Mouse (Mus musculus) hindbrain, postnatal 0 days (tissue): ENCODE measurements around the gene Ruvbl1. TPM values are rescaled to one million over a fixed set of nuclear protein-coding genes. Genes with fewer than 3 reads are reported as not detected.
A peak's percentile ranks its signal among the peaks of the same experiment; 100 is the strongest.

Source experiments
- ATAC-seq: fragments of 200-750 bp; cut with Nextera tagmentation; 2 replicates; pipeline ENCODE4 v1.8.0; 2017; ENCODE audit warnings: mild to moderate bottlenecking, moderate TSS enrichment, moderate library complexity
- DNase-seq: peaks from one replicate; pipeline ENCODE4 v3.0.0-alpha.2; 2015; ENCODE audit warnings: low spot score
- H3K27ac ChIP-seq: fragments of 300-500 bp; sonication (generic); 2 replicates; pipeline ENCODE4 v1.5.1; 2014; ENCODE audit warnings: mild to moderate bottlenecking
- H3K27me3 ChIP-seq: fragments of 300-500 bp; sonication (generic); 2 replicates; pipeline ENCODE4 v1.6.1; 2014; ENCODE audit warnings: low read length, mixed read lengths; ENCODE audit not compliant: insufficient read depth
- H3K36me3 ChIP-seq: fragments of 300-500 bp; sonication (generic); 2 replicates; pipeline ENCODE4 v1.6.1; 2014; ENCODE audit warnings: low read length, mixed read lengths; ENCODE audit not compliant: insufficient read depth
- H3K4me1 ChIP-seq: fragments of 300-500 bp; sonication (generic); 2 replicates; pipeline ENCODE4 v1.6.1; 2014; ENCODE audit warnings: antibody characterized with exemption, low read length, mixed read lengths; ENCODE audit not compliant: insufficient read depth
- H3K4me2 ChIP-seq: fragments of 300-500 bp; sonication (generic); 2 replicates; pipeline ENCODE4 v1.6.1; 2014; ENCODE audit warnings: low read depth, mild to moderate bottlenecking, low read length, moderate library complexity, mixed read lengths
- H3K4me3 ChIP-seq: fragments of 300-500 bp; sonication (generic); 2 replicates; pipeline ENCODE4 v1.5.1; 2014; ENCODE audit warnings: low read length
- H3K9ac ChIP-seq: fragments of 300-500 bp; sonication (generic); replicated peaks from 2 replicates; pipeline ENCODE4 v1.6.1; 2014; ENCODE audit warnings: mild to moderate bottlenecking, low read length, moderate library complexity, mixed read lengths
- H3K9me3 ChIP-seq: fragments of 300-500 bp; sonication (generic); 2 replicates; pipeline ENCODE4 v1.6.1; 2016; ENCODE audit warnings: low read length, mixed read lengths
- CTCF ChIP-seq: IDR thresholded peaks from 2 replicates; pipeline ENCODE4 v1.5.1; 2016; ENCODE audit warnings: antibody characterized with exemption, control low read depth, low read depth
- WGBS: fragments of 180-500 bp; shearing (Covaris S2); extraction: QIAGEN DNeasy Blood & Tissue Kit; methylation state at CpG from one replicate; pipeline ENCODE4 v1.1.7; 2014; 5-methylcytosine and 5-hydroxymethylcytosine counted together
- polyA plus RNA-seq: library from polyadenylated mRNA; unstranded; fragments of >200 nt; fragmentation: Nextera tagmentation; extraction: Ambion mirVana; gene quantifications from 2 replicates; pipeline ENCODE4 v1.2.1, GENCODE M21; 2015
- total RNA-seq: library from RNA; depleted of rRNA; stranded (reverse); fragments of >200 nt; gene quantifications from 2 replicates; pipeline ENCODE4 v1.2.3, GENCODE M21; 2014

The Ruvbl1 gene
- total and polyA plus RNA-seq, 2 experiments from 2014 or later: 42.5 to 74.0 TPM

GRCm38 (mm10) chr6:88503044-88503443 is 37.8 kb downstream of the Ruvbl1 start:
- Histone ChIP-seq H3K27ac (no peak overlapping the region), H3K9ac (no peak overlapping the region), H3K4me1 (no peaks in the 10 kb centered on the region), H3K27me3 (no peaks in the 10 kb centered on the region), H3K4me3 (no peak overlapping the region), H3K4me2 (no peak overlapping the region), H3K36me3 (peaks cover 54% of the 10 kb centered on the region), H3K9me3 (no peaks in the 10 kb centered on the region)
- no peak for TF ChIP-seq CTCF
- DNase-seq (no peak), ATAC-seq (no peak)
- WGBS: 93% methylated on average over 4 of the region's 4 CpGs

GRCm38 (mm10) chr6:88513984-88514383 is 48.8 kb downstream of the Ruvbl1 start:
- no peak overlapping the region for H3K4me3 ChIP-seq
- ATAC-seq (no peak), DNase-seq (no peak)
- H3K27me3 ChIP-seq: no peaks in the 10 kb centered on the region
- no peaks in the 10 kb centered on the region; the same call in 1 of the 2 replicates for H3K4me1 ChIP-seq
- no peak overlapping the region for H3K4me2 ChIP-seq
- 93% methylated on average over 8 of the region's 8 CpGs for WGBS
- H3K9ac ChIP-seq: no peak overlapping the region
- no peaks in the 10 kb centered on the region for H3K9me3 ChIP-seq
- peaks cover 65% of the 10 kb centered on the region for H3K36me3 ChIP-seq
- TF ChIP-seq CTCF: no peak
- H3K27ac ChIP-seq: no peak overlapping the region

- Histone ChIP-seq H3K27ac (no peak overlapping the region), H3K36me3 (peaks cover 62% of the 10 kb centered on the region)
These were observed 49.3 kb downstream of the Ruvbl1 start for GRCm38 (mm10) chr6:88514546-88514945.

GRCm38 (mm10) chr6:88515971-88516370 is 50.8 kb downstream of the Ruvbl1 start:
- H3K4me2 ChIP-seq: no peak overlapping the region
- TF ChIP-seq CTCF: no peak
- H3K4me1 ChIP-seq: no peaks in the 10 kb centered on the region; the same call in 1 of the 2 replicates
- no peak overlapping the region for H3K9ac ChIP-seq
- ATAC-seq (no peak), DNase-seq (no peak)
- no peaks in the 10 kb centered on the region for H3K9me3 ChIP-seq
- no peak overlapping the region for H3K4me3 ChIP-seq
- H3K27ac ChIP-seq: no peak overlapping the region
- H3K27me3 ChIP-seq: no peaks in the 10 kb centered on the region
- 77% methylated on average over 8 of the region's 8 CpGs for WGBS
- peaks cover 49% of the 10 kb centered on the region for H3K36me3 ChIP-seq

More at GRCm38 (mm10) chr6:88514546-88514945, 49.3 kb downstream of the Ruvbl1 start:
- ATAC-seq (no peak), DNase-seq (no peak)
- H3K4me3 ChIP-seq: no peak overlapping the region
- H3K4me2 ChIP-seq: no peak overlapping the region
- H3K4me1 ChIP-seq: no peaks in the 10 kb centered on the region; the same call in 1 of the 2 replicates
- TF ChIP-seq CTCF: no peak
- WGBS: 88% methylated on average over 4 of the region's 4 CpGs
- H3K27me3 ChIP-seq: no peaks in the 10 kb centered on the region
- no peaks in the 10 kb centered on the region for H3K9me3 ChIP-seq
- H3K9ac ChIP-seq: no peak overlapping the region

- WGBS: 72% methylated on average over 5 of the region's 5 CpGs
- no peak for TF ChIP-seq CTCF
- Histone ChIP-seq H3K4me2 (0 out of 2 replicates have a peak overlapping the region, but pooled peaks have one; percentile 96), H3K4me3 (no peak overlapping the region), H3K9ac (no peak overlapping the region; the same call in 1 of the 2 replicates), H3K27me3 (no peaks in the 10 kb centered on the region), H3K4me1 (no peaks in the 10 kb centered on the region; the same call in 1 of the 2 replicates), H3K9me3 (no peaks in the 10 kb centered on the region), H3K36me3 (peaks cover 42% of the 10 kb centered on the region), H3K27ac (no peak overlapping the region)
- ATAC-seq: no peak
- DNase-seq: no peak
These were observed 51.5 kb downstream of the Ruvbl1 start for GRCm38 (mm10) chr6:88516667-88517066.

- Histone ChIP-seq H3K4me3 (peak overlapping the region; percentile 82), H3K36me3 (peaks cover 30% of the 10 kb centered on the region), H3K4me1 (no peaks in the 10 kb centered on the region; the same call in 1 of the 2 replicates), H3K27me3 (no peaks in the 10 kb centered on the region), H3K27ac (peak overlapping the region; percentile 98; the same call in 1 of the 2 replicates), H3K4me2 (peak overlapping the region; percentile 96), H3K9me3 (no peaks in the 10 kb centered on the region), H3K9ac (peak overlapping the region; percentile 95)
- no peak for DNase-seq
- no peak for ATAC-seq
- 16% methylated on average over 18 of the region's 18 CpGs for WGBS
- no peak for TF ChIP-seq CTCF
These were observed 52.6 kb downstream of the Ruvbl1 start for GRCm38 (mm10) chr6:88517701-88518403.
